Mouse (Mus musculus) ES-E14 (cell line): ENCODE results near the gene Inafm2. TPM values are rescaled to one million over a fixed set of nuclear protein-coding genes. Genes with fewer than 3 reads are reported as not detected.

ENCODE experiments used
- DNase-seq: peaks from one replicate; pipeline ENCODE4 v3.0.0-alpha.2; 2013; ENCODE audit warnings: low read depth, low spot score
- H3K27ac ChIP-seq: 2 replicates; pipeline ENCODE4 v1.5.1; 2012; ENCODE audit warnings: low read depth, mild to moderate bottlenecking, low read length, moderate library complexity, mixed read lengths; ENCODE audit not compliant: poor library complexity, insufficient read depth, severe bottlenecking
- H3K36me3 ChIP-seq: 2 replicates; pipeline ENCODE4 v1.6.1; 2012; ENCODE audit warnings: mild to moderate bottlenecking, low read length, moderate library complexity, mixed read lengths; ENCODE audit not compliant: control insufficient read depth, poor library complexity, insufficient read depth, severe bottlenecking
- H3K4me1 ChIP-seq, 2 experiments: fragments of 150-350 bp in 1 of 2; sonication (generic) in 1 of 2; 2 replicates each; pipeline ENCODE4 v1.6.1; 2012; ENCODE audit warnings: low read length in 2 of 2, mild to moderate bottlenecking in 1 of 2, mixed read lengths in 1 of 2; ENCODE audit not compliant: control insufficient read depth in 2 of 2, insufficient read depth in 2 of 2, poor library complexity in 1 of 2
- H3K4me3 ChIP-seq, 2 experiments: fragments of 150-350 bp in 1 of 2; sonication (generic) in 1 of 2; 2 replicates each; pipeline ENCODE4 v1.5.1; 2012; ENCODE audit warnings: low read length in 2 of 2, low read depth in 1 of 2, mild to moderate bottlenecking in 1 of 2, mixed read lengths in 1 of 2; ENCODE audit not compliant: insufficient read depth in 1 of 2, poor library complexity in 1 of 2, severe bottlenecking in 1 of 2
- H3K9ac ChIP-seq: 2 replicates; pipeline ENCODE4 v1.6.1; 2012; ENCODE audit warnings: low read depth, mild to moderate bottlenecking, low read length, mixed read lengths; ENCODE audit not compliant: poor library complexity, insufficient read depth, severe bottlenecking
- H3K9me3 ChIP-seq: fragments of 150-350 bp; sonication (generic); 2 replicates; pipeline ENCODE4 v1.6.1; 2012; ENCODE audit warnings: low read depth, mild to moderate bottlenecking, low read length; ENCODE audit not compliant: control insufficient read depth, insufficient read depth
- CHD2 ChIP-seq: IDR thresholded peaks from 2 replicates; pipeline ENCODE4 v1.6.1; 2014; ENCODE audit warnings: mild to moderate bottlenecking, low read depth, low read length, inconsistent platforms
- HCFC1 ChIP-seq: IDR thresholded peaks from 2 replicates; pipeline ENCODE4 v1.6.1; 2012; ENCODE audit warnings: low read length, inconsistent platforms, borderline replicate concordance; ENCODE audit not compliant: insufficient read depth
- MAFK ChIP-seq: IDR thresholded peaks from 2 replicates; pipeline ENCODE4 v1.6.1; 2014; ENCODE audit warnings: mild to moderate bottlenecking, low read depth, low read length, inconsistent platforms; ENCODE audit not compliant: insufficient read depth
- ZC3H11A ChIP-seq: IDR thresholded peaks from 2 replicates; pipeline ENCODE4 v1.6.1; 2012; ENCODE audit warnings: low read depth, mild to moderate bottlenecking, inconsistent platforms, low read length, borderline replicate concordance
- ZNF384 ChIP-seq: IDR thresholded peaks from 2 replicates; pipeline ENCODE4 v1.6.1; 2012; ENCODE audit warnings: low read depth, low read length, inconsistent platforms
- in situ Hi-C, 2 experiments: fragments of 600-800 bp; cut with MboI; formaldehyde crosslinking; loops; one replicate each; pipeline ENCODE4 v1.15.1; 2025; ENCODE audit warnings: low sequenced_read_pairs in 2 of 2, inconsistent platforms in 1 of 2; ENCODE audit not compliant: unreplicated experiment in 2 of 2
- total RNA-seq: library from RNA; depleted of rRNA; stranded (reverse); fragments of 300-350 nt; gene quantifications from 2 replicates; pipeline ENCODE4 v1.2.3, GENCODE M21; 2012

The Inafm2 gene
- total RNA-seq, 1 experiment, result 2.7 TPM

DNA sequence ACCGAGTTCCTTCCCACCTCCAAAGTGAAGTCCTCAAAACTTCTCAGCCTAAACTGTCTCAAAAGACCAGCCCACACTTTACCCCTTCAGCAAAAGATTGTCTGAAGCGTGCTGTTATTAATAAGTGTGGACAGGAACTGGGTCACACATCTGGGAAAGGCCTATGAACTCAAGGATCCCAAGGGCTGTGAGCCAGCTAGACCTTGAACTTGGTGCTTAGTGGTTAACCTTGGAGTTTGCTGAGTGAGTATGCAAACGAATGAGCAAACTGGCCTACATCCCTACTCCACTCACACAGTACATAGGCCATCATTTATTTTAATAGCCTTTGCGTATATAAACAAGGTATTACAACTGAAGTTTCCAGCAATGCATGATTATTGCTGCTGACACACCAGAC, 20.0 kb upstream of the Inafm2 start:
- Histone ChIP-seq H3K9ac (no peak overlapping the region), H3K36me3 (no peaks in the 10 kb centered on the region), H3K4me1 (peaks cover 0 to 4% of the 10 kb centered on the region in 2 experiments; a peak in 1 of 4 replicates), H3K9me3 (no peaks in the 10 kb centered on the region), H3K27ac (no peak overlapping the region), H3K4me3 (no peak overlapping the region)
- TF ChIP-seq ZC3H11A, result no peak
- no peak for TF ChIP-seq HCFC1
- TF ChIP-seq ZNF384, result no peak
- no peak for TF ChIP-seq MAFK
- TF ChIP-seq CHD2, result no peak
- no peak for DNase-seq
- in situ Hi-C loops, result no loop called here

DNA sequence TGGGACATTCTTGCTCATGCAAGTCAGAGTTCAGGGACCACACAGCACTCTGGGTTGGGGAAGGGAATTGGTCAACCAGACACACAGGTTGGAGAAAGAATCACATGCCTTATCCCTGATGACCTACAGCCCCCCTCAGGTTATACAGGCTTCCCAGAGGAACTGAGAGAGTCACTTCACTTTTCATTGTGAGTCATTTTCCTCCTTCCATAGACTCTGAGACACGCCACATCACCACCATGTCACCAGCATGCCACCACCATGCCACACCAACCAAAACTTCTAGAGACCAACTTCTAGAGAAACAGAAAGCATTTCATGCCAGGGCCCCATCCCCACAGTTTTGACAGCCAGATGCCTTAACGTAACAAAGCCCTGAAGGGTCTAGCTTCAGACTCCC, 18.7 kb upstream of the Inafm2 start:
- Histone ChIP-seq H3K4me1 (peaks cover 0 to 4% of the 10 kb centered on the region in 2 experiments; a peak in 1 of 4 replicates), H3K4me3 (no peak overlapping the region), H3K27ac (no peak overlapping the region), H3K9me3 (no peaks in the 10 kb centered on the region), H3K9ac (no peak overlapping the region), H3K36me3 (no peaks in the 10 kb centered on the region)
- no peak for DNase-seq
- in situ Hi-C loops, result no loop called here
- TF ChIP-seq ZNF384 (no peak), CHD2 (no peak), MAFK (no peak), HCFC1 (no peak), ZC3H11A (no peak)

DNA sequence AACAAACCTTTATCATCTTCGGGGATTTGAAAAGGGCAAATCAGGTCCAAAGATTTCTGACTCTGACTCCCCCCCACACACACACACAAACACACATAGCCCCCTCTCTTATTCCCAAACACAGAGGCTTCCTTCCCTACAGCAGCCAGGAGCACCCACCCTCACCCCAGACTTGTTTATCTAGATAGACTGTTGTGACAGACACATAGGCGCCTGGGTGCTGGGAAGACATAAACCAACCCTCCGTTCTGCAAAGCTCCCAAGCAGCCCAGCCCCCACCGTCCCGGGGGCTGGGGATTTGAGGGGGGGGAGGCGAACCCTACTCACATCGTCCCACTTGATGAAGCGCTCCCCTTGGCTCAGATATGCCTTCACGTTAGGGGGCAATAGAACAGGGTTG, 17.6 kb upstream of the Inafm2 start:
- no peak overlapping the region for H3K27ac ChIP-seq
- in situ Hi-C loops, result no loop called here
- no peaks in the 10 kb centered on the region for H3K9me3 ChIP-seq
- no peaks in the 10 kb centered on the region for H3K36me3 ChIP-seq
- no peak for DNase-seq
- H3K4me3 ChIP-seq, result no peak overlapping the region
- peaks cover 0 to 4% of the 10 kb centered on the region in 2 experiments; a peak in 1 of 4 replicates for H3K4me1 ChIP-seq
- TF ChIP-seq CHD2, result no peak
- no peak for TF ChIP-seq ZNF384
- no peak overlapping the region for H3K9ac ChIP-seq

DNA sequence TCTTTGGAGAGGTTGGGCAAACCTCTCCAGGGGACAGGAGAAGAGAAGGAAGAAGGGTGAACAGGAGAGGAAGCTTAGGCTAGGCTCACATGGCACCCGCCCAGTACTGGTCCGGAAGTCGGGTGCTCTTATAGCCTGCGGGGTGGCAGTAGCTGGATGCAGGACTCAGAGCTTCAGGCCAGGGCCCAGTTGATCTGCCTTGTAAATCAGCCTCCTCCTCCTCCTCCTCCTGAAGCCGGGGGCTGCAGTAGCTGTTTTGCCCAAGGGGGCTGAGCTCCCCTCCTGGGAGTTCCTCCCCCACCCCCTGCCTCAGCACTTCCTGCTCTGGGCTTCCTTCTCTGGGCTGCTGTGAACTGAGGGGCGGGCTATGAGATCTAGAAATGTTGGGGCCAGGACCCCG, 17.2 kb upstream of the Inafm2 start, which contains the start of gene Plcb2:
Gene Plcb2, minus strand, starts transcription at position 102 of the 400 bp plus-strand sequence.
- TF ChIP-seq ZC3H11A (no peak), ZNF384 (no peak), CHD2 (no peak)
- H3K9ac ChIP-seq, result no peak within 1 kb of the TSS
- in situ Hi-C loops, result no loop called here
- no peak within 1 kb of the TSS for H3K4me3 ChIP-seq
- H3K4me1 ChIP-seq, result peaks cover 0 to 4% of the 10 kb centered on the region in 2 experiments; a peak in 1 of 4 replicates
- no peak within 1 kb of the TSS for H3K27ac ChIP-seq
- H3K36me3 ChIP-seq, result no peaks in the 10 kb centered on the region
- DNase-seq, result no peak
- H3K9me3 ChIP-seq, result no peaks in the 10 kb centered on the region

DNA sequence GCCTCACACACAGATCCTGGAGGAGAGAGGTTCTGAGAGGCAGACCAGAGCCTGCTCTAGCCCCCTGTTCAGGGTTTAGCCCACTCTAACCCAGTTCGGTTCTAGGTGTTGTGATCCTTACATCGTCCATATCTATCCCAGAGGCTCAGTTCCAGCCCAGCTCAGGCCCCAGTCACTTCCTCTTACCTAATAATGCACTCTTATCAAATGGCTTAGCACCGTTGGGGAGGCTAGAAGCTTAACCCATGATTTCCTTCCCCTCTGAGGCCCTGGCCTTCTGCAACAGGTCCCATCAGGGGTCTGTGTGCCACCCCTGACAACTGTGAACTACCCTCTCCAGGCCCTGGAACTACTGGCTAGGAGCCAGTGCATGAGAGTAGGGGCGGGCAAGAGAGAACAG, 16.4 kb upstream of the Inafm2 start:
- no peak overlapping the region for H3K4me3 ChIP-seq
- TF ChIP-seq CHD2, result no peak
- no peak for TF ChIP-seq ZNF384
- no peak for TF ChIP-seq ZC3H11A
- TF ChIP-seq MAFK, result no peak
- TF ChIP-seq HCFC1, result no peak
- H3K9ac ChIP-seq, result no peak overlapping the region
- no peak for DNase-seq
- peaks cover 0 to 4% of the 10 kb centered on the region in 2 experiments; a peak in 1 of 4 replicates for H3K4me1 ChIP-seq
- H3K9me3 ChIP-seq, result no peaks in the 10 kb centered on the region
- no peaks in the 10 kb centered on the region for H3K36me3 ChIP-seq
- in situ Hi-C loops, result no loop called here
- no peak overlapping the region for H3K27ac ChIP-seq
